Mouse (Mus musculus): Measurements from ENCODE around the gene Inpp1. TPM values are rescaled to one million over a fixed set of nuclear protein-coding genes. Genes with fewer than 3 reads are reported as not detected.
A peak's percentile ranks its signal among the peaks of the same experiment; 100 is the strongest.

Inpp1 gene
- polyA plus RNA-seq, 1 experiment from 2014 or later = 17.2 TPM

GRCm38 (mm10) chr1:52816232-52816891 is 1.1 kb downstream of the Inpp1 start:
- Histone ChIP-seq H3K4me2 (replicated peaks) (peak overlapping the region; percentile 83), H3K4me3 (peak overlapping the region; percentile 68), H3K27me3 (no peaks in the 10 kb centered on the region), H3K9ac (replicated peaks) (no peak overlapping the region), H3K27ac (replicated peaks) (no peak overlapping the region), H3K9me3 (no peaks in the 10 kb centered on the region), H3K4me1 (peaks cover 14% of the 10 kb centered on the region; the same call in 1 of the 2 replicates), H3K36me3 (no peaks in the 10 kb centered on the region)
- WGBS = 73% methylated on average over 13 of the region's 13 CpGs
- peak; percentile 12; the same call in 1 of the 2 replicates for ATAC-seq (ENCODE audit: low FRiP score, low read depth)

- H3K27ac ChIP-seq (replicated peaks) = no peak overlapping the region
- no peak for ATAC-seq (ENCODE audit: low FRiP score, low read depth)
- H3K4me2 ChIP-seq (replicated peaks) = no peak overlapping the region
- H3K36me3 ChIP-seq = no peaks in the 10 kb centered on the region
- H3K9me3 ChIP-seq = no peaks in the 10 kb centered on the region
- H3K4me3 ChIP-seq = no peak overlapping the region
- WGBS = 91% methylated on average over 6 of the region's 6 CpGs
- no peaks in the 10 kb centered on the region for H3K27me3 ChIP-seq
- H3K4me1 ChIP-seq = no peaks in the 10 kb centered on the region
- no peak overlapping the region for H3K9ac ChIP-seq (replicated peaks)
These were observed 9.0 kb downstream of the Inpp1 start for GRCm38 (mm10) chr1:52808456-52808855.

GRCm38 (mm10) chr1:52805041-52805440 is 12.4 kb downstream of the Inpp1 start:
- no peaks in the 10 kb centered on the region for H3K9me3 ChIP-seq
- no peak overlapping the region for H3K4me3 ChIP-seq
- H3K9ac ChIP-seq (replicated peaks) = no peak overlapping the region
- no peaks in the 10 kb centered on the region for H3K4me1 ChIP-seq
- no peak overlapping the region for H3K4me2 ChIP-seq (replicated peaks)
- no peak overlapping the region for H3K27ac ChIP-seq (replicated peaks)
- H3K27me3 ChIP-seq = no peaks in the 10 kb centered on the region
- no peaks in the 10 kb centered on the region for H3K36me3 ChIP-seq
- ATAC-seq (ENCODE audit: low FRiP score, low read depth) = no peak
- 81% methylated on average over 1 of the region's 1 CpGs for WGBS

- WGBS = 94% methylated on average over 5 of the region's 5 CpGs
- peaks cover 4% of the 10 kb centered on the region; the same call in 1 of the 2 replicates for H3K4me1 ChIP-seq
- no peak overlapping the region for H3K27ac ChIP-seq (replicated peaks)
- H3K4me3 ChIP-seq = no peak overlapping the region
- no peaks in the 10 kb centered on the region for H3K9me3 ChIP-seq
- ATAC-seq (ENCODE audit: low FRiP score, low read depth) = no peak
- no peaks in the 10 kb centered on the region for H3K27me3 ChIP-seq
- no peaks in the 10 kb centered on the region for H3K36me3 ChIP-seq
- no peak overlapping the region for H3K4me2 ChIP-seq (replicated peaks)
- H3K9ac ChIP-seq (replicated peaks) = no peak overlapping the region
These were observed 15.0 kb downstream of the Inpp1 start for GRCm38 (mm10) chr1:52802406-52802975.

GRCm38 (mm10) chr1:52801651-52802050 is 15.8 kb downstream of the Inpp1 start:
- H3K27ac ChIP-seq (replicated peaks) = no peak overlapping the region
- peaks cover 4% of the 10 kb centered on the region; the same call in 1 of the 2 replicates for H3K4me1 ChIP-seq
- no peaks in the 10 kb centered on the region for H3K9me3 ChIP-seq
- WGBS = 90% methylated on average over 5 of the region's 5 CpGs
- no peak overlapping the region for H3K9ac ChIP-seq (replicated peaks)
- no peak overlapping the region for H3K4me2 ChIP-seq (replicated peaks)
- ATAC-seq (ENCODE audit: low FRiP score, low read depth) = no peak
- H3K4me3 ChIP-seq = no peak overlapping the region
- no peaks in the 10 kb centered on the region for H3K36me3 ChIP-seq
- H3K27me3 ChIP-seq = no peaks in the 10 kb centered on the region

GRCm38 (mm10) chr1:52800340-52800740 is 17.1 kb downstream of the Inpp1 start:
- Histone ChIP-seq H3K4me3 (no peak overlapping the region), H3K36me3 (no peaks in the 10 kb centered on the region), H3K4me1 (peaks cover 4% of the 10 kb centered on the region; the same call in 1 of the 2 replicates), H3K27ac (replicated peaks) (no peak overlapping the region), H3K4me2 (replicated peaks) (no peak overlapping the region), H3K27me3 (no peaks in the 10 kb centered on the region), H3K9ac (replicated peaks) (no peak overlapping the region), H3K9me3 (no peaks in the 10 kb centered on the region)
- no peak for ATAC-seq (ENCODE audit: low FRiP score, low read depth)
- WGBS = 80% methylated on average over 3 of the region's 3 CpGs

GRCm38 (mm10) chr1:52799772-52800171 is 17.7 kb downstream of the Inpp1 start:
- peaks cover 4% of the 10 kb centered on the region; the same call in 1 of the 2 replicates for H3K4me1 ChIP-seq

GRCm38 (mm10) chr1:52799056-52799726 is 18.3 kb downstream of the Inpp1 start:
- Histone ChIP-seq H3K9ac (replicated peaks) (no peak overlapping the region), H3K4me2 (replicated peaks) (no peak overlapping the region), H3K36me3 (no peaks in the 10 kb centered on the region), H3K27me3 (no peaks in the 10 kb centered on the region), H3K27ac (replicated peaks) (0 out of 2 replicates have a peak overlapping the region, but pooled peaks have one; percentile 42), H3K4me1 (peaks cover 4% of the 10 kb centered on the region; the same call in 1 of the 2 replicates), H3K9me3 (no peaks in the 10 kb centered on the region), H3K4me3 (no peak overlapping the region)
- ATAC-seq (ENCODE audit: low FRiP score, low read depth) = no peak
- whole genome bisulfite sequencing = 84% methylated on average over 10 of the region's 10 CpGs

More at GRCm38 (mm10) chr1:52799772-52800171, 17.7 kb downstream of the Inpp1 start:
- Histone ChIP-seq H3K27me3 (no peaks in the 10 kb centered on the region), H3K9ac (replicated peaks) (no peak overlapping the region), H3K4me2 (replicated peaks) (no peak overlapping the region), H3K27ac (replicated peaks) (no peak overlapping the region), H3K36me3 (no peaks in the 10 kb centered on the region), H3K4me3 (no peak overlapping the region), H3K9me3 (no peaks in the 10 kb centered on the region)
- WGBS = 86% methylated on average over 5 of the region's 5 CpGs
- ATAC-seq (ENCODE audit: low FRiP score, low read depth) = no peak

GRCm38 (mm10) chr1:52795927-52796326 is 21.6 kb downstream of the Inpp1 start:
- no peaks in the 10 kb centered on the region for H3K9me3 ChIP-seq
- no peaks in the 10 kb centered on the region for H3K36me3 ChIP-seq
- H3K27ac ChIP-seq (replicated peaks) = no peak overlapping the region
- ATAC-seq (ENCODE audit: low FRiP score, low read depth) = no peak
- H3K27me3 ChIP-seq = no peaks in the 10 kb centered on the region
- no peak overlapping the region for H3K4me3 ChIP-seq
- H3K4me2 ChIP-seq (replicated peaks) = no peak overlapping the region
- H3K4me1 ChIP-seq = peaks cover 4% of the 10 kb centered on the region; the same call in 1 of the 2 replicates
- 86% methylated on average over 2 of the region's 2 CpGs for WGBS
- no peak overlapping the region for H3K9ac ChIP-seq (replicated peaks)

GRCm38 (mm10) chr1:52793692-52794091 is 23.8 kb downstream of the Inpp1 start:
- 0 out of 2 replicates have a peak, but pooled peaks cover 5% of the 10 kb centered on the region for H3K36me3 ChIP-seq
- no peak overlapping the region for H3K9ac ChIP-seq (replicated peaks)
- no peaks in the 10 kb centered on the region for H3K27me3 ChIP-seq
- no peak overlapping the region for H3K27ac ChIP-seq (replicated peaks)
- no peak overlapping the region for H3K4me2 ChIP-seq (replicated peaks)
- H3K4me3 ChIP-seq = no peak overlapping the region
- no peaks in the 10 kb centered on the region for H3K4me1 ChIP-seq
- ATAC-seq (ENCODE audit: low FRiP score, low read depth) = no peak
- no peaks in the 10 kb centered on the region for H3K9me3 ChIP-seq
- 81% methylated on average over 3 of the region's 3 CpGs for WGBS

- no peaks in the 10 kb centered on the region for H3K27me3 ChIP-seq
- H3K27ac ChIP-seq (replicated peaks) = no peak overlapping the region
- ATAC-seq (ENCODE audit: low FRiP score, low read depth) = no peak
These were observed 24.8 kb downstream of the Inpp1 start for GRCm38 (mm10) chr1:52792701-52793100.

GRCm38 (mm10) chr1:52787254-52787653 is 30.2 kb downstream of the Inpp1 start:
- no peak for ATAC-seq (ENCODE audit: low FRiP score, low read depth)
- Histone ChIP-seq H3K36me3 (0 out of 2 replicates have a peak, but pooled peaks cover 5% of the 10 kb centered on the region), H3K4me1 (no peaks in the 10 kb centered on the region), H3K27ac (replicated peaks) (no peak overlapping the region), H3K27me3 (no peaks in the 10 kb centered on the region), H3K9me3 (no peaks in the 10 kb centered on the region), H3K4me3 (no peak overlapping the region), H3K9ac (replicated peaks) (no peak overlapping the region), H3K4me2 (replicated peaks) (no peak overlapping the region)
- 95% methylated on average over 1 of the region's 1 CpGs for WGBS

More at GRCm38 (mm10) chr1:52792701-52793100, 24.8 kb downstream of the Inpp1 start:
- Histone ChIP-seq H3K9me3 (no peaks in the 10 kb centered on the region), H3K36me3 (0 out of 2 replicates have a peak, but pooled peaks cover 5% of the 10 kb centered on the region), H3K4me3 (no peak overlapping the region), H3K4me1 (no peaks in the 10 kb centered on the region), H3K9ac (replicated peaks) (no peak overlapping the region), H3K4me2 (replicated peaks) (no peak overlapping the region)

Measured in midbrain, embryonic 12.5 days (tissue).